Mouse (Mus musculus) monocyte, adult 5-6 weeks (primary cell): ENCODE results near the gene Rbm4b. TPM values are rescaled to one million over a fixed set of nuclear protein-coding genes. Genes with fewer than 3 reads are reported as not detected.

Source experiments
- ATAC-seq: fragments of 153-309, 156-312 bp; replicated peaks from 2 replicates; pipeline ENCODE4 v1.8.0; 2017; ENCODE audit warnings: mild to moderate bottlenecking; ENCODE audit not compliant: low TSS enrichment, insufficient number of reproducible peaks, severe bottlenecking, poor library complexity, low FRiP score
- total RNA-seq: library from RNA; stranded (forward); fragments of 200-1000, 200-491, 200-594 nt; gene quantifications from 3 replicates; pipeline ENCODE4 v1.2.3, GENCODE M21; 2017

The Rbm4b gene
- total RNA-seq, result 12.2 to 30.8 TPM (median 24.9 TPM) in 3 replicates

DNA sequence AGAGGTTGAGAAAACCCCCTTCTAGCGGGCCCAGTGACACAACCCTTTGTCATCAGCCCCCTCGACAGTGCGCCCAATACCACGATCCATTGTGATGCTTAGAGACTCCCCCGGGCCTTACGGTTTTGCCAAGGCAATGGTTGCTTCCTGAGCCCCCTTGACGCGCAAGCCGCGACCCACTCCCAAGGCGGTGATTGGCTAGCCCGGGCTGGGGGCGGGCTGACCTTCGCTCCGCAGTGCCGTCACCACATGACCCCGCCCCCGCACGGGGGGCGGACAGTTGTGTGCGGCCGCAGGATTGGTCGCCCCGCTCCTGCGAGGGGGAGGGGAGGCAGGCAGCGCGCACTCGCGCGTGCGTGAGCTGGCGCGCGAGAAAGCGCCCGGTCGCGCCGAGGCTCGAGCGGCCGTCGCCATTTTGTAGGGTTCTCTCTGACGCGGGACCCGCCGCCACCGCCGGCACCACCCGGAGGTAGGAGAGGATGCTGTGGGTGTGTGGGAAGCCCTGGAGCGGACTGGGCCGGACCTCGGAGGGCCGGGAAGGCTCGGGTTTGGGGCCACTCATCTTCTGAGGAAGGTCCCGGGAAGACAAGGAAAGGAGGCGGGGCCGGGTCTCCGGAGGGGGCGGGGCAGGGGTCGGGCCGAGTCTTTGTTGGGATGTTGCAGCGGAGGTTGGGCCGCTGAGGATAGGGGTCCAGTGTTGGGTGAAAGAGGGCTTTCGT, at the start of gene Rbm4b:
TSS of gene Rbm4b (plus strand) at position 305 of the 719 bp plus-strand sequence.
- ATAC-seq, result peak; percentile 83

DNA sequence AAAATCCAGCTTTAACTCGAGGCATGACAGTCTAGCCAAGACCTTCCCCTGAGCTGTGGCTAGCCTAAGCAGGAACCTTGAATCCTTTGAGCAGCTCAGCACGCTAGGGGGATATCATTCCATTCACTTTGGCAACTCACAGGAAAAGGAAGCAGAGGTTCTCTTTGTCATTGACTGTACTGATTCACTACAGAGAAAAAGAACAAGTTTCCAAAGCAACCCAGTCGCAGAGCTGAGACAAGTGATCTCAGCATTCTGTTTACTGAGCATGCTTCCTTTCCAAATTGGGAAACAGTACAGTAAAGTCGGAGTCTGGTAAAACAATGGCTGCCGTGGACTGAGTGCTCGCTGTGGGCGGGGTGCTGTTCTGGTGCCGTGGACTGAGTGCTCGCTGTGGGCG, 47.5 kb upstream of the Rbm4b start:
- no peak for ATAC-seq

DNA sequence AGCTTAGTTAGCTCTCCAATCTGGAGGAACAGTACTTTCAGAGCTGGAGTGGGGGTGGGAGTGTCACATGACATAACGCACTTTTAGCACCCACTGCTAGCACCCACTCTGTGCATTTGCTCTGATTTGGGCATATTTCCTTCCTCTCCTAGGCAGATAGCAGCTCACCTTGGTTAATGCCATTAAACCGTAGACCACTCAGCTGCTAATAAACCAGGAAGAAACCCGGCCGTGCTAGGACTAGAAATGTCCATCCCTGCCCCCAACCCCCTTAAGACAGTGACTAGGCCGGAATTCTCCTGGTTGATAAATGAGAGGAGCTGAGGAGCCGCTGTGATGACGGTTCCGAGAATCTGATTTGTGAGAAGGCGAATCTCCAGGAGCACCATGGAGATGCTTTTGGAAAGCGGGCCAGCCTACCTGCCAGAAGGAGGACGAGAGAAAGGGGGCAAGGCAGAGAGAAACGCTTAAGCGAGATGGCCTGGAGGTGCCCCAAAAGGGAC, 45.1 kb upstream of the Rbm4b start, which contains the start of gene Sptbn2:
TSS of gene Sptbn2 (plus strand) at position 70 of the 503 bp plus-strand sequence.
- ATAC-seq, result no peak

DNA sequence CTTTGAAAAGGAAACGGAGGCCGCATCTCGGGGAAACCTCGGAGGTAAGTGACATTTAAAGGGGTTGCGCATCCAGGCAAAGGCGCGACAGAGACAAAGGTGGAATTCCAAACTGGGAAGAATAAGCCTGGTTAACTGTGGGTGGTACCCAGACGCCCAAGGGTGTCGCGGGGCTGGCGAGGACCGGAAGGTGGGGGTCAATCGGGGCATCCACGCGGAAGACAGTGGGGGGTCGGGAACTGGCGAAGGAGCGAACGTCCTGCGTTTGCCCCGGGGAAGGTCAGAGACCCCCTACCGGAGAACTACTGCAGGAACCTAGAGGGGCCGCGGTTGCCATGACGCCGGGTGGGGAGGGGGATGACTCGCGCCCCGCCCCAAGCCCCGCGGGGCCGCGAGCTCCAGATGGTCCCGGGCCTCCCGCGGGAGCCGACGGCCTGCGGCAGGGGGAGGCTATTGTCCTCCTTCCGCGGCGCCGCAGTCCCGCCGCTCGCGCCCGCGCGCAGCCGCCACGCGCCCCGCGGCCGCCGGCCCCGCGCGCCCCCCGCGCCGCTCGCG, 44.6 kb upstream of the Rbm4b start:
- ATAC-seq, result no peak

DNA sequence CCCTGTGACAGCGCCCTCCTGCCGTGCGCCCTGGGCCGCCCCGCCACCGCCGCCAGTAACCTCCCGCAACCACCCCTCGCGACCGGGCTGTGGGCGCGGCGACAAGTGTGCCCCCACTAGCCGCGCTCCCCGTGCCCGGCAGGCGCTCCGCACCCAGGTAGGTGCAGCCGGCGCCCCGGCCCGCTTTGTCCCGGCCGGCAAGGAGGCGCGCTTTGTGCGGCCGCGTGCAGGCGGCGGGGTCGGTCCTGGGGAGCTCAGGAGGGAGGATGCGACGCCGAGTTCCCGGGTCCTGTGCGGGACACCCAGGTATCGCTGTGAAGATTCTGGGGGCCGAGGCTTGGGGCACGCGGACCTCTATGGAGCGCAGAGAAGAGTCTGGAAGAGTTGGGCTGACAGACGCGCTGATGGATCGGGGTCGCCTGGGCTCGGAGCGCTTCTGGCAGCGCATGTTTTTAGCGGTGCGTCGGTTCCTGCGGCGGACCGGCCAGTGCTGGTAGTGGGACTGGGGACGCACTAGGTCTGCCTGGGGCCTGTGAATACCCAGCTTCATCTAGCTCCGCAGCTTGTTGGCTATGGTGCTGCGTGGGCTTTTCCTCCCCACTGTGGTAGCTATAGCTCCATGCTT, 44.0 kb upstream of the Rbm4b start:
- no peak for ATAC-seq

DNA sequence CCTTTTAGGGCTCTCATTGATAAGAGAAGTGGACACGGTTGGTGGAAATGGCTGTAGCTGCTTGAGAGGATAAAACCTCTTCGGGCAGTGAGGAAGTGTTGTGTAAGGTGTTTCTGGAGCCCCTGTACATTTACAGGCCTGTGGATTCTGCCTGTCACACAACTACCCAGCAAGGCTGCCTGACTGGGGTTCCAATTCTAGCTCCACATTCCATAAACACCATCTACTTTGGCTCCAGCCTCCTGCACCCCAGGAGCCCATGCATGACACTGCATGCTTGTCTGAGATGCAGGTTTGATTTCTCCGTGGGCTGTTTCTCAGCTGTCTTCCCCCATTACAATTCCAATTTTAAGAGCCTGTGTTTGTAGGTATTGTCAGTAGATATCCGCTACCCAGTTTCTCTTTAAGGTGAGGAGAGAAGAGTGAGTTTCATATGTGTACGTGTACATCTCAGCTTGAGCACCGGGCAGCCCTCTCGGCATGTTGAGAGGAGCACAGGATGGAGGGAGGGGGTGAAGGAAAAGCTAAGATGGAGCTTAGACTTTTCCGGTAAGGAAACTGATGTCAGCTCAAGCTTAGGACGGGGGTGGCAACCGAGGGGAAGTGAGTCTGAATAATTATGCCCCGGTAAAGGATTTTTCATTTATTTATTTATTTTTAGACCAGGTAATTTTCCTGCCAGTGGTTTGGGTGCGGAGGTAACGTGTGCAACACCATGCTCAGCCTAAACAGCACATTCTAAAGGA, 43.3 kb upstream of the Rbm4b start:
- ATAC-seq, result no peak

DNA sequence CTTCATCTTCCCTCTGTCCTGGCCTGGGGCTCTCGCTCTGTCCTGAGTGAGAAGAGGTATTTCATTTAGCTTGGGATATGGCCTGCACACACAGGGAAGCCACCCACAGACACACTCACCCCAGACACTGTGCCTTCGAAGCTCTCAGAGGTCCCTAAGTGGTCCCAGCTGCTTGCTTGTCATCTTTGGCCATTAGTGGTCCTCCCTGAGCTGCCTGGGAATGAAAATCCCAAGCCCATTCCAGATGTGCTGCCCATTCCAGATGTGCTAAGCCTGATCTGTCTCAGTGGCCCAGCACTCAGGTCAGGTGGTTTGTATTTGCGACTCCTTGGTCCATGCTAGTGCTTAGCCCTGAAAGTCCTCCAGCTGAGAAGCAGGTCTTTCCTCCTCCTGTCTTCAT, 42.4 kb upstream of the Rbm4b start:
- ATAC-seq, result no peak

DNA sequence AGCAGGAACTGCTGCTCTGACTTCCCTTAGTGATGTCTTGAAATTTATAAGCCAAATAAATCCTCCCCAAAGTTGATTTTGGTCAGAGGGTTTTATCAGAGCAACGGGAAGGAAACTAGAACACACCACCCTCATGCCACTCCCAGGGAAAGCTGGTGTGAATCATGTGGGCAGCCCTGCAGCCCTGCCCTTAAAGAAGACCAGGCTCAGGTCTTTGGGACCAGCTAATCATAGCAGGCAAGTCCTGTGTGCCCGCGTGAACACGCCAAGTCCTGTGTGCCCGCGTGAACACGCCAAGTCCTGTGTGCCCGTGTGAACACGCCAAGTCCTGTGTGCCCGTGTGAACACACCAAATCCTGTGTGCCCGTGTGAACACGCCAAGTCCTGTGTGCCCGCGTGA, 39.5 kb upstream of the Rbm4b start:
- ATAC-seq, result no peak

DNA sequence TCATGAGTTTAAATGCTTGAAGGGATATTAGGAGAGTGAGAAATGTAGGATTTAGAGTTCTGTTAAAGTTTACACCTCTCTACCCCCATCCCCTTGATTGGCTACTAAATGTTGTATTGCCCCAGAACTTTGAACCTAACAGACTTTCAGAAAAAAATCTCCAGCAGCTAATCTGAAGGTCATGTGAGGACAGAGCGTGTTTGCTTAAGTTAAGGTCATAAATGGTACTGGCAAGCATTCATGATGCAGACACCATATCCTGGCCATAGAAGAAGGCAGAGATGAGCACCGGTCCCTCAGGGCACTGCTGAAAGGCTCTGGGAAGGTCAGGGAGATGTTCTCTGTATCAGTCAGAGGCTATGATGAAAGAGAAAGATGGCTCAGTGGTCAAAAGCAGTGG, 39.0 kb upstream of the Rbm4b start:
- ATAC-seq, result no peak

DNA sequence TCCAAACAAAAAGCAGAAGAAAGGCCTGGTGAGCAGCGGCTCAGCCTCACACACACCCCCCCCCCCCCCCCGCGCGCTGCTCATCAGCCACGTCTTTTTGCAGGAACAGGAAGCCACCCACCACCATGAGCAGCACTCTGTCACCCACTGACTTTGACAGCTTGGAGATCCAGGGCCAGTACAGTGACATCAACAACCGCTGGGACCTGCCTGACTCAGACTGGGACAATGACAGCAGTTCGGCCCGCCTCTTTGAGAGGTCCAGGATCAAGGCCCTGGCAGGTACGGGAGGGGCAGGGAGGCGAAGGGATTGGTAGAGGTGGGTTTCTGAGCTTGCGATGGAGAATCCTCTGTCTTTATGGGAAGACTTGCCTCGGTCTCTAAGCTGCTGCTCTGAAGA, 37.6 kb upstream of the Rbm4b start:
- ATAC-seq, result no peak

DNA sequence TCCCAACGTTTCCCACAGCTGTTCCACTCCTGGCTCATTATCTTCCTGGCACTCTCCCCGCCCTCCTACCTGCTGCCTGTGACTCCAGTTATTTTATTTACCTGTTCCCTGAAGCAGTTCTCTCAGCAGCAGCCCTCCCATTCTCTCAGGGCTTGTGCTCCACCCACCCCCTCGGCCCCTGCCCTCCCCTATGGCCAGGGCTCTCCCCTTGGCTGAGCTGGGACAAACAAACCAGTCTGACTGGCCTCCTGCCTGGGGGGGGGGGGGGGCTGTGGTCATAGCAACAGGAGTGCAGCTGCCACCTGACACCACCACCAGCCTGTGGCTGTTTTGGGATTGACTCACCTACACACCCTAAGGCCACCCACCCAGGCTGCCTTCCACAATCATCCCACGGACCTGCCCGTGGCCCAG, 36.9 kb upstream of the Rbm4b start:
- ATAC-seq, result no peak

DNA sequence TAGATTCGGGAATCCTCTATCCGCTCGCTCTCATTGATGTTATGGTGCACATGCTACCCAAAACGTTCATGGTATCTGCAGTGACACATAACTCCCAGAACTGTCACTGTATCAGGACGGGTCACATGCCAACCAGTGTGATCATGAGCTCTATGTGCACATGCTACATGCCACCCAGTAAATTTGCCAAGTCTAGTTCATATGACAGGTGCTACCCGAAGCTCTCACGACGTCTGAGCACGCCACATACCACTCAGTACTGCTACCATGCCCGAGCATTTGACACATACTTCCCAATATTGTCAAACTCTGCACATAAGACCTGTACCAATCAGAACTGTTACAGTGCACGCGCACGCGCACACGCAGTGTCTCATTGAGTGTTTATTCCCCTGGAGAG, 36.2 kb upstream of the Rbm4b start:
- ATAC-seq, result no peak

DNA sequence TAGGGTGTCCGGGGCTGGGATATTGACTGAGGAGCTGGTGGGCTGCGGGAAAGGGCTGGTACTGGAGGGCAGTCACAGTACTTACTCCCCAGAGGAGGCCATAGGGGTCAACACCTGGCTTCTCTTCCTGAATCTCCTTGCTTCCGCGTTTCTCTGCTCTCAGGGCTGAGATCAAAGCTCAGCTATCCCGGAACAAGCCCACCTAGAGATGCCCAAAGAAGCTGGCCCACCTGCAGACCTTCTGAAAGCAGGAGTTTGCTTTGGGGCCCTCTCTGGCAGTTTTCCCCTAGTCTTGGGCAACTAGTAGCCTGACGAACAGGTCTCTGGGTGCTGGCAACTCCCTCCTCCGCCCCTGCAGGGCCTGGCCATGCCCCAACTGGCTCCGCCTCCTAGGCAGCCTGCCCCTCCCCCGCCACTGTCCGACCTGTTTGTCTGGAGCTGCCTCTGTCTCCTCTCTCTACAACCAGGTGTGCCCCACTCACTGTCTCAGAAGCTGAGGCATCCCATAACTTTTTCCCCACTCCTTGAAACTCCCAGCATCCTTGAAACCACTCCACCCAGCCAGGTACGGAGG, 35.5 kb upstream of the Rbm4b start:
- ATAC-seq, result no peak

DNA sequence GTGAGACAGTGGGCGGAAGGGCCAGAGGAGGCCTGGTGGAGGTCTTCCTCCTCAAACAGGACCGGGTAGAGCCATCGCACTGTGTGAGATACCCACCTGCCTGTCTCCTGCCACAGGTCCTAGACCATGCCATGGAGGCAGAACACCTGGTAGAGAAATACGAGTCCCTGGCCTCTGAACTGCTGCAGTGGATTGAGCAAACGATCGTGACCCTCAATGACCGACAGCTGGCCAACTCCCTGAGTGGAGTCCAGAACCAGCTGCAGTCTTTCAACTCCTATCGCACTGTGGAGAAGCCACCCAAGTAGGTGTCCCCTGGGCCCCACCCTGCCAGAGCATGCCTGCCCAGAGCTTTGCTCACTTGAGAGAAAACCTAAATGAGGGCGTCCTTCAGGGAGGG, 27.1 kb upstream of the Rbm4b start:
- no peak for ATAC-seq

DNA sequence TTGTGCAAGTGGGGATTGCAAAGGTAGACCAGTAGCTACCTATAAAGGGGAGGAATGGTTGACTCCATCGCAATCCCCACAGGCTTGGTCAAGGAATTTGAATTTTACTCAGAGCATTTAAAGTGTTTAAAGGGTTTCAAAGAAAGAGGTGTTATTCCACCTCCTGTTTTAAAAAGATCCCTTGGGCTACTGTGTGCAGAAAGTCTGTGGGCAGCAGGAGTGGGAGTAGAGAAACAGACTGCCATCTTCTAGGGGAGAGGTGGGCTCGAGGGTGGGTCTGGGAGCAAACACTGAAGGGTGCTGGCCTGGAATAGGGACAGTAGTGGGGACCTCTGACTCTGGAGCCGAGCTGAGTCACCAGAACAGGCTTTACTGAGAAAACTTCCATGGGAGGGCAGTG, 23.2 kb upstream of the Rbm4b start:
- no peak for ATAC-seq

DNA sequence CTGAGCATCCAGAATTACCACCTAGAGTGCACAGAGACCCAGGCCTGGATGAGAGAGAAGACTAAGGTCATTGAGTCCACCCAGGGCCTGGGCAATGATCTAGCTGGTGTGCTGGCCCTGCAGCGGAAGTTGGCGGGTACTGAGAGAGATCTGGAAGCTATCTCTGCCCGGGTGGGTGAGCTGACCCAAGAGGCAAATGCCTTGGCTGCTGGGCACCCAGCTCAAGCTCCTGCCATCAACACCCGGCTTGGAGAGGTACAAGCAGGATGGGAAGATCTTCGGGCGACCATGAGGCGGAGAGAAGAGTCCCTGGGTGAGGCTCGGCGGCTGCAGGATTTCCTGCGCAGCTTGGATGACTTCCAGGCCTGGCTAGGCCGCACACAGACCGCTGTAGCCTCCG, 18.4 kb upstream of the Rbm4b start:
- ATAC-seq, result no peak

DNA sequence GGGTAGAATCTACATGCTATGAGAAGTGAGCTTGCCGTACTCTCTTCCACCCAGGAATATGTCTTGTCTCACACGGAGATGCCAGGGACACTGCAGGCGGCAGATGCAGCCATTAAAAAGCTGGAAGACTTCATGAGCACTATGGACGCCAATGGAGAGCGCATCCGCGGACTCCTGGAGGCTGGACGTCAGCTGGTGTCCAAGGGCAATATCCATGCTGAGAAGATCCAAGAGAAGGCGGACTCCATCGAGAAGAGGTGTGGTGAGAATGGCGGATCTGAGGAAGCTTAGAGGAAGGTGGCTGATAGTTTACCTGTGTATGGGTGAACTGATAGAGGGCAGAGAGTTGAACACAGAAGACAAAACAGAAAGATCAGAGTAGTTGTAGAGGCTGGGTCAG, 17.2 kb upstream of the Rbm4b start:
- no peak for ATAC-seq

DNA sequence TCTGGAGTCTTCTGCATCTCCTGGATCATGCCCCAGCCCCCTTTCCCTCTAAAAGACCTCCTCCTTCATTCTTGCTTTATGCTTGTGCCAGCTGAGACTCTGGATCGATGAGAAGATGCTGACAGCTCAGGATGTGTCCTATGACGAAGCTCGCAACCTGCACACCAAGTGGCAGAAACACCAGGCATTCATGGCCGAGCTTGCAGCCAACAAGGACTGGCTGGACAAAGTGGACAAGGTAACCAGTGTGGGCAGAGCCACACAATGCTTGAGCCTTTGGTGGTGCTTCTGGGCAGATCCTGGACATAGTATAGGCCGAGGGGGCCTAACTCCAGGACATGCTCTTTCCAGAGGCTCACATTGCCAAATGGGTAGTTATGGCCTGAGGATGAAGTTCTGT, 16.5 kb upstream of the Rbm4b start:
- ATAC-seq, result no peak

DNA sequence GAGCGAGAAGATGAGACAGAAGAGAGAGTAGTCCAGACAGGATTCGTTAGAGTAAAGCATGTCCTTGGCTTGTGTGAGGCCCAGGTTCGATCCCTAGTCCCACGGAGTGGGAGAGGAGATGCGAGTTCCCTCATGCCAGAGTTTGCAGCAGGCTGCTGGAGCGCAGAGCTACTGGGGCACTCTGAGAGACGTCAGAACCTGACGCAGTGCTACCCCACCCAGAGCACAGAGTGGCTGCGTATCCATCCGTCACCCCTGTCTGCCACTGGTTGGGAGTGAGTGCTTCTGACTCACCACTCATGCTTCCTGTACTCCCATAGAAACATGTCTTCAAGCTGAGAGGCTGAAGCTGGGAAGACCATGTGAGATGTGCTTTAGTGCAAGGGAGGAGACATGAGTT, 14.8 kb upstream of the Rbm4b start:
- no peak for ATAC-seq
